Mouse (Mus musculus) small intestine, adult 2 months (tissue): ENCODE results near the gene Cpa2. TPM values are rescaled to one million over a fixed set of nuclear protein-coding genes. Genes with fewer than 3 reads are reported as not detected.

Source experiments
- H3K27ac ChIP-seq: fragments of 200-500 bp; 2 replicates; pipeline ENCODE4 v1.5.1; 2012; ENCODE audit warnings: low read depth, low read length, control low read depth, inconsistent platforms; ENCODE audit not compliant: insufficient read depth
- H3K27me3 ChIP-seq: fragments of 200-500 bp; 2 replicates; pipeline ENCODE4 v1.6.1; 2012; ENCODE audit warnings: mild to moderate bottlenecking, moderate library complexity, low read length, inconsistent platforms; ENCODE audit not compliant: control insufficient read depth, insufficient read depth
- H3K36me3 ChIP-seq: fragments of 200-500 bp; 2 replicates; pipeline ENCODE4 v1.6.1; 2012; ENCODE audit warnings: mild to moderate bottlenecking, low read length, control low read depth, inconsistent platforms; ENCODE audit not compliant: control insufficient read depth, insufficient read depth
- H3K4me1 ChIP-seq: fragments of 200-500 bp; 2 replicates; pipeline ENCODE4 v1.6.1; 2012; ENCODE audit warnings: low read length, inconsistent platforms, mixed read lengths; ENCODE audit not compliant: control insufficient read depth, insufficient read depth, insufficient read length
- H3K4me3 ChIP-seq: fragments of 200-500 bp; 2 replicates; pipeline ENCODE4 v1.5.1; 2012; ENCODE audit warnings: low read depth, mild to moderate bottlenecking, control low read depth, inconsistent platforms, low read length, moderate library complexity
- CTCF ChIP-seq: fragments of 200-500 bp; IDR thresholded peaks from 2 replicates; pipeline ENCODE4 v1.5.1; 2012; ENCODE audit warnings: low read depth, mild to moderate bottlenecking, control low read depth, inconsistent platforms, low read length, moderate library complexity, mixed read lengths; ENCODE audit not compliant: insufficient replicate concordance, insufficient read length; ENCODE audit errors: extremely low read depth
- POLR2A ChIP-seq: fragments of 200-500 bp; IDR thresholded peaks from 2 replicates; pipeline ENCODE4 v1.6.1; 2012; ENCODE audit warnings: low read depth, mild to moderate bottlenecking, control low read depth, inconsistent platforms, low read length, moderate library complexity
- WGBS: fragments of 180-500 bp; shearing (Covaris S2); methylation state at CpG from one replicate; pipeline ENCODE4 v1.1.7; 2018; 5-methylcytosine and 5-hydroxymethylcytosine counted together
- polyA plus RNA-seq: library from polyadenylated mRNA; depleted of rRNA; stranded (reverse); fragments of >200 nt; gene quantifications from 2 replicates; pipeline ENCODE4 v1.2.3, GENCODE M21; 2012

Cpa2 gene
- polyA plus RNA-seq, 1 experiment = 0.90 TPM

DNA sequence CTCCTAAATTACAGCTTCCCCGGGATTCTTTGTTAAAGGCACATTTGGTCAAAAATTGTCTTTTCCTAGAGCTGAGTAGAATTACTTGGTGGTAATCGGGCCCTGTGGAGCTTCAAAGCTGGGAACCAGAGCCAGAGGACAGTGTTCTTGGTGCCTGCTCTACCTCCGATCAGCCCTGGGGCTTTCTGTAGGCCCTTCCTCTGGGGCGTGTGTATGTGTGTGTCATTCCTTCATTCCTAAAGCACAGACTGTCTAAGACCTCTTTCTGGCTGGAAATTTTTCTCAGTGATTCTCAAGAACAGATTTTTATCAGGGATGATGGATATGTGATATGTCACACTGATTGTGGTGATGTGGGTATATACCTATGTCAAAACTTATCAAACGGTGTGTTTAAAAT, 2.6 kb upstream of the Cpa2 start:
- WGBS = 83% methylated on average over 5 of the region's 5 CpGs
- Histone ChIP-seq H3K36me3 (no peaks in the 10 kb centered on the region), H3K27me3 (no peaks in the 10 kb centered on the region), H3K27ac (no peak overlapping the region), H3K4me1 (no peaks in the 10 kb centered on the region), H3K4me3 (no peak overlapping the region)
- TF ChIP-seq POLR2A = no peak
- no peak for TF ChIP-seq CTCF

DNA sequence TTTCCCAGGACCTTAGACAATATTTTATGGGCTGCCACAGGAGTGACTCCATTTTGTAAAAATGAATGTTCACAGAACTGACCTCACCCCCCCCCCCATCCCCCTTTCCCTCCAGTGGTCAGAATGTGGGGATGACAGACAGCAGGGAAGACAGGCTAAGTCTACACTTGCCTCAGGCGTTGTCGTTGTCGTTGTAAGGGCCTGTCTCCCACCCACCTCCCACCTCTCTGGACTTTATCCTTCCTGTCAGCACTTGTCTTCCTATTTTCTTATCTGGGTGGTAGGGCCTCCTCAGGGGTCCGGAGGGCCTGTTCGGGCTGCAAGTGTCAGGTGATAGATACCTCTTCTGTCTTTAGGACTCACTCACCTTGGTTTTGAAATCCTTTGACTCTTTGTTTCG, 895 bp downstream of the Cpa2 start:
- Histone ChIP-seq H3K27me3 (no peaks in the 10 kb centered on the region), H3K36me3 (no peaks in the 10 kb centered on the region), H3K4me3 (no peak overlapping the region), H3K27ac (no peak overlapping the region), H3K4me1 (no peaks in the 10 kb centered on the region)
- WGBS = 91% methylated on average over 6 of the region's 6 CpGs
- no peak for TF ChIP-seq POLR2A
- no peak for TF ChIP-seq CTCF

DNA sequence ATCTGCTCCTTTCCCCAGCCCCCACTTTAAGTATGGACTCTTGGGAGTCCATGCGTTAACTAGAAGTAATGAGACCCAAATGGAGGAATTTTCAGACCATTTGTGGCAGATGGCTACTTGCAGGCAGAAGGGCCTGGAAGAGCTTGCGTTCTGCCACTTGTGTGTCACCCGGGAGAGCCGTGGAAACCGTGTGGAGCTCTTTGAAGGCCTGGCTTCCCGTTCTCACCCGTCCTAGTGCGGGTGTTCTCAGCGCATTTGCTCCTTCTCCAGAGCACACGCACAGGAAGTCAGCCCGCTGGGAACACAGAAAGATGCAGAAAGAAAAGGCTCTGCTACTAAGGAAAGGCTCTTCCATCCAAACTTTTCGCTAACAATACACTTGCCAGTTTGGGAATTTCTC, 1.7 kb downstream of the Cpa2 start:
- 83% methylated on average over 12 of the region's 12 CpGs for WGBS
- TF ChIP-seq CTCF (no peak), POLR2A (no peak)
- Histone ChIP-seq H3K27ac (no peak overlapping the region), H3K36me3 (no peaks in the 10 kb centered on the region), H3K4me1 (no peaks in the 10 kb centered on the region), H3K4me3 (no peak overlapping the region), H3K27me3 (no peaks in the 10 kb centered on the region)

DNA sequence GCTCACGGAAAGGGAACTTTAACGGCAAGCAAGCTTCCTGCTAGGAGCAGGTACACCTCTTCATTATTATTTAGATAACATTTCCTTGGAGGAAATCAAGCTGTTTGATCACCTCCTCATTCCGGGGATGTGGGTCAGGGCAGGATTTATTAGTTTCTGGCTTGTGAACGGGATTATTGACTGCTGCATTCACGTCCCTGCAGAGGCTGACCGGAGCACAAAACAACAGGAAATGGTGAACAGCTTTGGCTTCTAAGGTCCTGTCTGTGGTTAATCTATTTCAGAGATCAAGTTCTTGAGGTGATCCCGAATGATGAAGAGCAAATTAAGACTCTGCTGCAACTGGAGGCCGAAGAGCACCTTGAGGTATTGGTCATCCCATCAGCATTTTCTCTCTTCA, 2.5 kb downstream of the Cpa2 start:
- Histone ChIP-seq H3K4me1 (no peaks in the 10 kb centered on the region), H3K27me3 (no peaks in the 10 kb centered on the region), H3K4me3 (no peak overlapping the region), H3K36me3 (no peaks in the 10 kb centered on the region), H3K27ac (no peak overlapping the region)
- no peak for TF ChIP-seq POLR2A
- no peak for TF ChIP-seq CTCF
- WGBS = 15% methylated on average over 8 of the region's 8 CpGs

DNA sequence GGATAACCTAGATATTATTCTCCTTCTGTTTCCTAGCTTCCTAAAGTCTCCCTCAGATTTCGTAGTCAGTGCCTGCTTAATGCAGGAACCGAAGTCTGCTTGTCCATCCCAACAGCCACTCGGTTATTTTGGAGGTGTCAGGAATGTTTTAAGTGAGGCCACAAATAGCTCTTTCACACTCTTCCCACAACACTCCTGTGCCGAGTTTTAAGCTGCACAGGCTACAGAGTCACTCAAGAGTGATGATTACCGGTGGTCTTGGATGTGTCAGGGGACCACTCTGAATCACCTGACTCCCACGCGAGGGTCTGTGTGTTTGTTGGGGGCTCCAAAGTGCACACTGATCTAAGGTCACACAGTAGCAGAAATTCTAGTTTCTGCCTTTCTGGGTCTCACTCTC, 4.3 kb downstream of the Cpa2 start:
- TF ChIP-seq POLR2A (no peak), CTCF (no peak)
- no peaks in the 10 kb centered on the region for H3K27me3 ChIP-seq
- H3K27ac ChIP-seq = no peak overlapping the region
- H3K4me3 ChIP-seq = no peak overlapping the region
- no peaks in the 10 kb centered on the region for H3K36me3 ChIP-seq
- 87% methylated on average over 7 of the region's 7 CpGs for WGBS
- no peaks in the 10 kb centered on the region for H3K4me1 ChIP-seq

DNA sequence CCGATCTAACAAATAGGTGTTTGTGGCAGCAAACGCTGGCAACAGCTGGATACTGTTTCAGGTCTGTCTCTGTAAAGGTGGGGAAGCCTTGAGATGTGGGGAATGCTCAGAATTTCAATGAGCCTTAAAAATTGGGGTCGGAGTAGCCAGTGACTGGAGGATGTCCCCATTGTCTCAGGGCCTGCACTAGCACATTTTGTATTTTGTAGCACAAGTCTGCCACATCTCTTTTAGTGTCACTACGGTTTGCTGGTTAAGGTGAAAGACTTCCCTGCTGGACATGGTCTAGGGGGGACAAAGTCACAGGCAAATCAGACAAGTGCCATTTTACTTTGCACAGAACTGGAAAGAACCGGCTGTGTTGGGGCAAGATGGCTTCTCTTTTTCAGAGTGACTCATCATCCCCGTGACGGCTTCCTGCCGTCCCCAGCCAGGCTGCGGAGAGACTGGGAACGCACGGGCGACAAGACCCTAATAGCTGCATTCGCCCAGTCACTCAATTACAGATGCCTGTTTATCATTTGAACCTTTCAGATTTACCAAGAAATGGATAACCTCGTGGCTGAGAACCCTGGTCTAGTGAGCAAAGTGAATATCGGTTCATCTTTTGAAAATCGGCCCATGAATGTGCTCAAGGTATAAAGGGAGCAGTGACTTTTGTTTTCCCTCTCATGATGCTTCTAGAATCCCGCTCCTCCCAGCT, 5.3 kb downstream of the Cpa2 start:
- TF ChIP-seq POLR2A (no peak), CTCF (no peak)
- no peaks in the 10 kb centered on the region for H3K36me3 ChIP-seq
- H3K27ac ChIP-seq = no peak overlapping the region
- WGBS = 41% methylated on average over 17 of the region's 17 CpGs
- H3K27me3 ChIP-seq = no peaks in the 10 kb centered on the region
- no peaks in the 10 kb centered on the region for H3K4me1 ChIP-seq
- peak overlapping the region; percentile 33 for H3K4me3 ChIP-seq

DNA sequence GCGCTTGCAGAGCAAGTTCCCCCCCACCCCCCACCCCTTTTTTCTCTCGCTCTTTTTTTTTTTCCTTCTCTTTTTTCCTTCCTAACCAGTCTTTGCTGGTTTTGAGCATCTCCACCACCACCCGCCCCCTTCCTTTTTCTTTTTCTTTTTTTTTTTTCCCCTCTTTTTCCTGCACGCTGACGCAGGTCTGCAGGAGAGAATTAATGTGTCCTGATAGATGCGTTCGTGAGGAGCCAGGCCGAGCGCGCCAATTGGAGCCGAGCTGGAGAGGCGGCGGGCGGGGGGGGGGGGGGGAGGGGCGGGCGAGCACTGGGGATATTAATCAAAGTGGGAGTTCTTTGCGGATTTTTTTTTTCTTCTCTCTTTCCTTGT, 5.9 kb downstream of the Cpa2 start:
- 26% methylated on average over 17 of the region's 17 CpGs for WGBS
- H3K27me3 ChIP-seq = no peaks in the 10 kb centered on the region
- H3K4me3 ChIP-seq = peak overlapping the region; percentile 33
- TF ChIP-seq CTCF (no peak), POLR2A (no peak)
- no peaks in the 10 kb centered on the region for H3K4me1 ChIP-seq
- H3K27ac ChIP-seq = no peak overlapping the region
- no peaks in the 10 kb centered on the region for H3K36me3 ChIP-seq
